9 mouse cellular contexts compared by ENCODE assay signal in genomic region chr7:81452971-81453441, GRCm38 (mm10). TPM values are rescaled to one million over a fixed set of nuclear protein-coding genes. Genes with fewer than 3 reads are reported as not detected.
DNase-seq lines count a peak whose midpoint lies in the region; ATAC-seq and TF ChIP-seq lines count a peak whose summit lies in the region.
"Had no signal": no experiment of that assay in that cellular context is flagged by ENCODE, and none has a peak within 500 bp of the region (broad histone marks: within the 10 kb centered on the region; RNA-seq: fewer than 3 reads in every experiment).

No protein-coding gene starts in this region.

- no peak for TF ChIP-seq CTCF in lung, embryonic 14.5 days (IDR thresholded peaks at IDR 0.05; ENCODE audit: low read depth)

- peak; percentile 31; the same call in 1 of the 2 replicates for ATAC-seq in lung, embryonic 14.5 days (ENCODE audit: insufficient read depth)
- 0 out of 2 replicates have a peak, but pooled peaks have one; percentile 4 for ATAC-seq in granulocyte monocyte progenitor cell, adult 5-6 weeks (replicated peaks; ENCODE audit: poor library complexity, severe bottlenecking)
- no peak for ATAC-seq in liver, embryonic 12.5 days
- no peak for ATAC-seq in stomach, embryonic 16.5 days (ENCODE audit: insufficient read depth, low FRiP score)

- no peaks in the 10 kb centered on the region for H3K9me3 ChIP-seq in lung, embryonic 14.5 days (ENCODE audit: low read depth, low read length)
- no peaks in the 10 kb centered on the region for H3K9me3 ChIP-seq in liver, embryonic 12.5 days (replicated peaks)
- H3K9me3 ChIP-seq in stomach, embryonic 16.5 days (replicated peaks; ENCODE audit: control insufficient read depth, low read length), result no peaks in the 10 kb centered on the region

- peak; percentile 33 for DNase-seq in lung, embryonic 14.5 days
- no peak for DNase-seq in lung, postnatal 4 days
- DNase-seq in cerebellum, postnatal 25 days, result peak; percentile 18 to 37
- DNase-seq in kidney, adult 11 months, result peak; percentile 53
- no peak for DNase-seq in spleen, postnatal 4 days (ENCODE audit: low spot score in 2 of 2)

- H3K9ac ChIP-seq in lung, embryonic 14.5 days, result no peak overlapping the region
- no peak overlapping the region for H3K9ac ChIP-seq in liver, embryonic 12.5 days
- H3K9ac ChIP-seq in stomach, embryonic 16.5 days (ENCODE audit: low read length), result no peak overlapping the region

- no peaks in the 10 kb centered on the region for H3K36me3 ChIP-seq in lung, embryonic 14.5 days (ENCODE audit: insufficient read depth)
- H3K36me3 ChIP-seq in liver, embryonic 12.5 days, result no peaks in the 10 kb centered on the region
- no peaks in the 10 kb centered on the region for H3K36me3 ChIP-seq in stomach, embryonic 16.5 days (ENCODE audit: control insufficient read depth, insufficient read depth, low read length)

- peaks cover 65% of the 10 kb centered on the region for H3K27me3 ChIP-seq in lung, embryonic 14.5 days (ENCODE audit: insufficient read depth, low read length)
- H3K27me3 ChIP-seq in liver, embryonic 12.5 days (replicated peaks), result peaks cover 75% of the 10 kb centered on the region
- peaks cover 58% of the 10 kb centered on the region for H3K27me3 ChIP-seq in stomach, embryonic 16.5 days (ENCODE audit: control insufficient read depth, insufficient read depth, low read length)

- H3K27ac ChIP-seq in lung, embryonic 14.5 days (ENCODE audit: low read depth), result no peak overlapping the region
- H3K27ac ChIP-seq in liver, embryonic 12.5 days, result no peak overlapping the region
- H3K27ac ChIP-seq in stomach, embryonic 16.5 days (ENCODE audit: low read length), result no peak overlapping the region

- peak overlapping the region; percentile 49; the same call in 1 of the 2 replicates for H3K4me3 ChIP-seq in lung, embryonic 14.5 days (ENCODE audit: low read depth, low read length)
- no peak overlapping the region for H3K4me3 ChIP-seq in liver, embryonic 12.5 days
- no peak overlapping the region for H3K4me3 ChIP-seq in stomach, embryonic 16.5 days (replicated peaks; ENCODE audit: low read length)

- peak overlapping the region; percentile 80 for H3K4me2 ChIP-seq in lung, embryonic 14.5 days
- peak overlapping the region; percentile 76 for H3K4me2 ChIP-seq in liver, embryonic 12.5 days
- H3K4me2 ChIP-seq in stomach, embryonic 16.5 days (ENCODE audit: low read depth, low read length), result 0 out of 2 replicates have a peak overlapping the region, but pooled peaks have one; percentile 93

- no peaks in the 10 kb centered on the region for H3K4me1 ChIP-seq in lung, embryonic 14.5 days (ENCODE audit: insufficient read depth)
- peaks cover 24% of the 10 kb centered on the region for H3K4me1 ChIP-seq in liver, embryonic 12.5 days
- peaks cover 19% of the 10 kb centered on the region for H3K4me1 ChIP-seq in stomach, embryonic 16.5 days (ENCODE audit: control insufficient read depth, insufficient read depth, low read length)

- 6% methylated on average over 21 of the region's 21 CpGs for WGBS in lung, embryonic 14.5 days
- 9% methylated on average over 21 of the region's 21 CpGs for WGBS in liver, embryonic 12.5 days (ENCODE audit: insufficient replicate concordance)
- 4% methylated on average over 21 of the region's 21 CpGs for WGBS in stomach, embryonic 16.5 days

RNA-seq across cellular contexts. Expression of gene Cpeb1, which starts 2.3 kb away (rescaled TPM):
- polyA plus RNA-seq in lung, embryonic 14.5 days (2014; fragmentation: Nextera tagmentation; extraction: Ambion mirVana), result 0.36 and 0.62 TPM in 2 replicates
- total RNA-seq in granulocyte monocyte progenitor cell, adult 5-6 weeks (2014; fragmentation: Nextera tagmentation), result not detected in 2 replicates
- not detected in 2 replicates for total RNA-seq in granulocyte monocyte progenitor cell, adult 5-6 weeks (2017)
- polyA plus RNA-seq in liver, embryonic 12.5 days (2016; fragmentation: Nextera tagmentation; extraction: Ambion mirVana), result 0.08 and 0.15 TPM in 2 replicates
- polyA plus RNA-seq in stomach, embryonic 16.5 days (2015; fragmentation: Nextera tagmentation; extraction: Ambion mirVana), result 1.1 and 1.6 TPM in 2 replicates
- polyA plus RNA-seq: liver, embryonic 16.5 days had no signal

RNA-seq across cellular contexts. Expression of gene Ap3b2, which starts 40.7 kb away (rescaled TPM):
- 0.14 and 0.55 TPM in 2 replicates for polyA plus RNA-seq in lung, embryonic 14.5 days (2014; fragmentation: Nextera tagmentation; extraction: Ambion mirVana)
- not detected in 2 replicates for total RNA-seq in granulocyte monocyte progenitor cell, adult 5-6 weeks (2014; fragmentation: Nextera tagmentation)
- not detected in 2 replicates for total RNA-seq in granulocyte monocyte progenitor cell, adult 5-6 weeks (2017)
- 0.13 and 0.35 TPM in 2 replicates for polyA plus RNA-seq in liver, embryonic 12.5 days (2016; fragmentation: Nextera tagmentation; extraction: Ambion mirVana)
- 4.9 and 5.4 TPM in 2 replicates for polyA plus RNA-seq in stomach, embryonic 16.5 days (2015; fragmentation: Nextera tagmentation; extraction: Ambion mirVana)

RNA-seq across cellular contexts. Expression of gene BC048679, which starts 45.1 kb away (rescaled TPM):
- not detected in 2 replicates for polyA plus RNA-seq in lung, embryonic 14.5 days (2014; fragmentation: Nextera tagmentation; extraction: Ambion mirVana)
- not detected in 2 replicates for total RNA-seq in granulocyte monocyte progenitor cell, adult 5-6 weeks (2014; fragmentation: Nextera tagmentation)
- not detected in 2 replicates for total RNA-seq in granulocyte monocyte progenitor cell, adult 5-6 weeks (2017)
- polyA plus RNA-seq in liver, embryonic 12.5 days (2016; fragmentation: Nextera tagmentation; extraction: Ambion mirVana), result not detected in 2 replicates
- not detected in 2 replicates for polyA plus RNA-seq in stomach, embryonic 16.5 days (2015; fragmentation: Nextera tagmentation; extraction: Ambion mirVana)
- polyA plus RNA-seq: liver, embryonic 16.5 days had no signal

Comparison
In these comparisons a context has a peak if more than half of its experiments do, and no peak if none do; other contexts are left out.
1. DNase-seq: peak in lung, embryonic 14.5 days (single experiment), cerebellum, postnatal 25 days (2 of 2) and kidney, adult 11 months (single experiment); none in lung, postnatal 4 days (0 of 2) and spleen, postnatal 4 days (0 of 2).
2. ATAC-seq: peak in lung, embryonic 14.5 days (single experiment) and granulocyte monocyte progenitor cell, adult 5-6 weeks (single experiment); none in liver, embryonic 12.5 days (single experiment) and stomach, embryonic 16.5 days (single experiment).
3. Peak in every context shown above with its lines, with median percentiles within 50 percentile points of each other: H3K4me2 ChIP-seq.